Mouse (Mus musculus) inflammation-experienced regulatory T-cells (primary cell): ENCODE results near the gene Sgcg. TPM values are rescaled to one million over a fixed set of nuclear protein-coding genes. Genes with fewer than 3 reads are reported as not detected.

Experiments used
- polyA plus RNA-seq, 2 experiments: library from polyadenylated mRNA; unstranded; fragments of 100-300 nt; shearing (Covaris generic); gene quantifications; one replicate each; pipeline ENCODE4 v1.2.1; 2017

Gene Sgcg
- under 1 TPM in 1 of 2 experiments, not detected in 1; 0.87 TPM for polyA plus RNA-seq

GRCm38 (mm10) chr14:61258352-61258751 is at the start of gene Sgcg:
Sgcg (minus strand) TSS chr14:61258490.

Other genes with a start within 250 kb of the Sgcg start
- gene Tnfrsf19, start 212.0 kb downstream of the Sgcg start, polyA plus RNA-seq: 1 to 10 TPM in 1 of 2 experiments, under 1 TPM in 1; 0.25 to 2.7 TPM
- 10 to 100 TPM in 1 of 2 experiments, 1 to 10 TPM in 1; 6.4 to 10.2 TPM for gene Sacs, start 120.0 kb downstream of the Sgcg start, polyA plus RNA-seq
- gene Arl11, start 51.3 kb upstream of the Sgcg start, polyA plus RNA-seq: 1 to 10 TPM in 1 of 2 experiments, under 1 TPM in 1; 0.39 to 2.0 TPM
- 10 to 100 TPM; 18.7 to 18.9 TPM for gene Ebpl, start 101.9 kb upstream of the Sgcg start, polyA plus RNA-seq
- gene Kpna3, start 181.4 kb upstream of the Sgcg start, polyA plus RNA-seq: 10 to 100 TPM; 35.5 to 35.6 TPM